Mouse (Mus musculus): Measurements from ENCODE around the gene Rec114. TPM values are rescaled to one million over a fixed set of nuclear protein-coding genes. Genes with fewer than 3 reads are reported as not detected.

The Rec114 gene
- 2.8 TPM in 2 replicates for polyA plus RNA-seq (2014; fragmentation: Nextera tagmentation; extraction: Ambion mirVana)

- no peak within 1 kb of the TSS for H3K27ac ChIP-seq
- no peaks in the 10 kb centered on the region for H3K36me3 ChIP-seq (replicated peaks; ENCODE audit: control insufficient read depth, insufficient read depth)
- no peaks in the 10 kb centered on the region for H3K27me3 ChIP-seq (ENCODE audit: control insufficient read depth, insufficient read depth, low read length)
- H3K4me2 ChIP-seq (replicated peaks), result no peak within 1 kb of the TSS
- no peaks in the 10 kb centered on the region for H3K9me3 ChIP-seq (ENCODE audit: control insufficient read depth, low read length)
- H3K9ac ChIP-seq, result no peak within 1 kb of the TSS
- peaks cover 8% of the 10 kb centered on the region; the same call in 1 of the 2 replicates for H3K4me1 ChIP-seq (replicated peaks; ENCODE audit: control insufficient read depth, insufficient read depth, low read length)
- WGBS, result 84% methylated on average over 3 of the region's 3 CpGs
- no peak within 1 kb of the TSS for H3K4me3 ChIP-seq (replicated peaks; ENCODE audit: low read length)
- DNase-seq (ENCODE audit: low spot score) (no peak), ATAC-seq (ENCODE audit: low FRiP score) (no peak)
Observed at GRCm38 (mm10) chr9:58743702-58744248, at the start of gene Rec114. Gene Rec114, minus strand, starts transcription at chr9:58743964.

GRCm38 (mm10) chr9:58789476-58789875, 45.7 kb upstream of the Rec114 start:
- Histone ChIP-seq H3K9ac (no peak overlapping the region), H3K4me3 (replicated peaks; ENCODE audit: low read length) (no peak overlapping the region), H3K27me3 (ENCODE audit: control insufficient read depth, insufficient read depth, low read length) (no peaks in the 10 kb centered on the region), H3K27ac (no peak overlapping the region), H3K9me3 (ENCODE audit: control insufficient read depth, low read length) (no peaks in the 10 kb centered on the region), H3K4me1 (replicated peaks; ENCODE audit: control insufficient read depth, insufficient read depth, low read length) (no peaks in the 10 kb centered on the region), H3K36me3 (replicated peaks; ENCODE audit: control insufficient read depth, insufficient read depth) (no peaks in the 10 kb centered on the region), H3K4me2 (replicated peaks) (no peak overlapping the region)
- WGBS, result 76% methylated on average over 3 of the region's 3 CpGs
- ATAC-seq (ENCODE audit: low FRiP score) (no peak), DNase-seq (ENCODE audit: low spot score) (no peak)

- Histone ChIP-seq H3K27ac (no peak overlapping the region), H3K4me3 (replicated peaks; ENCODE audit: low read length) (no peak overlapping the region), H3K4me1 (replicated peaks; ENCODE audit: control insufficient read depth, insufficient read depth, low read length) (no peaks in the 10 kb centered on the region), H3K4me2 (replicated peaks) (no peak overlapping the region), H3K9ac (no peak overlapping the region), H3K36me3 (replicated peaks; ENCODE audit: control insufficient read depth, insufficient read depth) (no peaks in the 10 kb centered on the region), H3K9me3 (ENCODE audit: control insufficient read depth, low read length) (no peaks in the 10 kb centered on the region), H3K27me3 (ENCODE audit: control insufficient read depth, insufficient read depth, low read length) (no peaks in the 10 kb centered on the region)
- DNase-seq (ENCODE audit: low spot score) (no peak), ATAC-seq (ENCODE audit: low FRiP score) (no peak)
- WGBS, result 17% methylated on average over 2 of the region's 2 CpGs
Observed at GRCm38 (mm10) chr9:58775363-58775762, 31.6 kb upstream of the Rec114 start.

GRCm38 (mm10) chr9:58774761-58775160, 31.0 kb upstream of the Rec114 start:
- H3K27me3 ChIP-seq (ENCODE audit: control insufficient read depth, insufficient read depth, low read length), result no peaks in the 10 kb centered on the region
- DNase-seq (ENCODE audit: low spot score) (no peak), ATAC-seq (ENCODE audit: low FRiP score) (no peak)
- whole genome bisulfite sequencing, result 54% methylated on average over 3 of the region's 3 CpGs
- H3K4me2 ChIP-seq (replicated peaks), result no peak overlapping the region
- H3K9me3 ChIP-seq (ENCODE audit: control insufficient read depth, low read length), result no peaks in the 10 kb centered on the region
- H3K9ac ChIP-seq, result no peak overlapping the region
- peaks cover 3% of the 10 kb centered on the region; the same call in 1 of the 2 replicates for H3K4me1 ChIP-seq (replicated peaks; ENCODE audit: control insufficient read depth, insufficient read depth, low read length)
- H3K4me3 ChIP-seq (replicated peaks; ENCODE audit: low read length), result no peak overlapping the region
- no peaks in the 10 kb centered on the region for H3K36me3 ChIP-seq (replicated peaks; ENCODE audit: control insufficient read depth, insufficient read depth)
- H3K27ac ChIP-seq, result no peak overlapping the region

- Histone ChIP-seq H3K4me1 (replicated peaks; ENCODE audit: control insufficient read depth, insufficient read depth, low read length) (peaks cover 9% of the 10 kb centered on the region; the same call in 1 of the 2 replicates), H3K9me3 (ENCODE audit: control insufficient read depth, low read length) (no peaks in the 10 kb centered on the region), H3K36me3 (replicated peaks; ENCODE audit: control insufficient read depth, insufficient read depth) (no peaks in the 10 kb centered on the region), H3K27me3 (ENCODE audit: control insufficient read depth, insufficient read depth, low read length) (no peaks in the 10 kb centered on the region), H3K4me2 (replicated peaks) (peak overlapping the region; percentile 17; the same call in 1 of the 2 replicates), H3K4me3 (replicated peaks; ENCODE audit: low read length) (no peak overlapping the region), H3K27ac (no peak overlapping the region), H3K9ac (no peak overlapping the region)
- WGBS, result 65% methylated on average over 12 of the region's 12 CpGs
- DNase-seq (ENCODE audit: low spot score) (no peak), ATAC-seq (ENCODE audit: low FRiP score) (no peak)
Observed at GRCm38 (mm10) chr9:58769943-58770342, 26.2 kb upstream of the Rec114 start.

- ATAC-seq (ENCODE audit: low FRiP score) (peak; percentile 91), DNase-seq (ENCODE audit: low spot score) (no peak)
- no peak overlapping the region for H3K4me3 ChIP-seq (replicated peaks; ENCODE audit: low read length)
- H3K9me3 ChIP-seq (ENCODE audit: control insufficient read depth, low read length), result no peaks in the 10 kb centered on the region
- H3K27me3 ChIP-seq (ENCODE audit: control insufficient read depth, insufficient read depth, low read length), result no peaks in the 10 kb centered on the region
- H3K27ac ChIP-seq, result no peak overlapping the region
- no peak overlapping the region for H3K9ac ChIP-seq
- H3K36me3 ChIP-seq (replicated peaks; ENCODE audit: control insufficient read depth, insufficient read depth), result no peaks in the 10 kb centered on the region
- 68% methylated on average over 14 of the region's 17 CpGs for WGBS
- H3K4me1 ChIP-seq (replicated peaks; ENCODE audit: control insufficient read depth, insufficient read depth, low read length), result peaks cover 9% of the 10 kb centered on the region; the same call in 1 of the 2 replicates
- H3K4me2 ChIP-seq (replicated peaks), result no peak overlapping the region
Observed at GRCm38 (mm10) chr9:58766959-58767955, 23.5 kb upstream of the Rec114 start.

GRCm38 (mm10) chr9:58764354-58764753, 20.6 kb upstream of the Rec114 start:
- Histone ChIP-seq H3K36me3 (replicated peaks; ENCODE audit: control insufficient read depth, insufficient read depth) (no peaks in the 10 kb centered on the region), H3K4me3 (replicated peaks; ENCODE audit: low read length) (no peak overlapping the region), H3K27me3 (ENCODE audit: control insufficient read depth, insufficient read depth, low read length) (no peaks in the 10 kb centered on the region), H3K9ac (no peak overlapping the region), H3K27ac (no peak overlapping the region), H3K9me3 (ENCODE audit: control insufficient read depth, low read length) (no peaks in the 10 kb centered on the region), H3K4me1 (replicated peaks; ENCODE audit: control insufficient read depth, insufficient read depth, low read length) (peaks cover 3% of the 10 kb centered on the region; the same call in 1 of the 2 replicates), H3K4me2 (replicated peaks) (no peak overlapping the region)
- ATAC-seq (ENCODE audit: low FRiP score), result no peak
- WGBS, result 68% methylated on average over 5 of the region's 5 CpGs
- DNase-seq (ENCODE audit: low spot score), result no peak

GRCm38 (mm10) chr9:58763114-58763513, 19.4 kb upstream of the Rec114 start:
- no peak overlapping the region for H3K27ac ChIP-seq

GRCm38 (mm10) chr9:58762086-58762485, 18.3 kb upstream of the Rec114 start:
- ATAC-seq (ENCODE audit: low FRiP score) (no peak), DNase-seq (ENCODE audit: low spot score) (no peak)
- H3K4me3 ChIP-seq (replicated peaks; ENCODE audit: low read length), result no peak overlapping the region
- H3K9ac ChIP-seq, result no peak overlapping the region
- no peaks in the 10 kb centered on the region for H3K4me1 ChIP-seq (replicated peaks; ENCODE audit: control insufficient read depth, insufficient read depth, low read length)
- no peaks in the 10 kb centered on the region for H3K27me3 ChIP-seq (ENCODE audit: control insufficient read depth, insufficient read depth, low read length)
- H3K9me3 ChIP-seq (ENCODE audit: control insufficient read depth, low read length), result no peaks in the 10 kb centered on the region
- WGBS, result 51% methylated on average over 2 of the region's 2 CpGs
- no peak overlapping the region for H3K27ac ChIP-seq
- no peaks in the 10 kb centered on the region for H3K36me3 ChIP-seq (replicated peaks; ENCODE audit: control insufficient read depth, insufficient read depth)
- H3K4me2 ChIP-seq (replicated peaks), result no peak overlapping the region

More at GRCm38 (mm10) chr9:58763114-58763513, 19.4 kb upstream of the Rec114 start:
- H3K4me1 ChIP-seq (replicated peaks; ENCODE audit: control insufficient read depth, insufficient read depth, low read length), result no peaks in the 10 kb centered on the region
- no peak for ATAC-seq (ENCODE audit: low FRiP score)
- 93% methylated on average over 4 of the region's 4 CpGs for WGBS
- no peak overlapping the region for H3K4me2 ChIP-seq (replicated peaks)
- no peaks in the 10 kb centered on the region for H3K27me3 ChIP-seq (ENCODE audit: control insufficient read depth, insufficient read depth, low read length)
- H3K4me3 ChIP-seq (replicated peaks; ENCODE audit: low read length), result no peak overlapping the region
- H3K9me3 ChIP-seq (ENCODE audit: control insufficient read depth, low read length), result no peaks in the 10 kb centered on the region
- H3K9ac ChIP-seq, result no peak overlapping the region
- H3K36me3 ChIP-seq (replicated peaks; ENCODE audit: control insufficient read depth, insufficient read depth), result no peaks in the 10 kb centered on the region
- no peak for DNase-seq (ENCODE audit: low spot score)

Measured in hindbrain, embryonic 14.5 days (tissue).